Mouse (Mus musculus) mouse trophoblast stem cell (cell line): ENCODE measurements around the gene Cldn3.

Source experiments
- in situ Hi-C, 2 experiments: fragments of 300-500 bp; cut with MseI, MboI; formaldehyde crosslinking; loops; 2 replicates in 1 of 2; 3 replicates in 1 of 2; pipeline ENCODE4 v1.15.1; 2025

Cldn3 gene

GRCm38 (mm10) chr5:135001309-135001708 is 15.3 kb downstream of the Cldn3 start:
- in situ Hi-C loops: no loop called here

DNA sequence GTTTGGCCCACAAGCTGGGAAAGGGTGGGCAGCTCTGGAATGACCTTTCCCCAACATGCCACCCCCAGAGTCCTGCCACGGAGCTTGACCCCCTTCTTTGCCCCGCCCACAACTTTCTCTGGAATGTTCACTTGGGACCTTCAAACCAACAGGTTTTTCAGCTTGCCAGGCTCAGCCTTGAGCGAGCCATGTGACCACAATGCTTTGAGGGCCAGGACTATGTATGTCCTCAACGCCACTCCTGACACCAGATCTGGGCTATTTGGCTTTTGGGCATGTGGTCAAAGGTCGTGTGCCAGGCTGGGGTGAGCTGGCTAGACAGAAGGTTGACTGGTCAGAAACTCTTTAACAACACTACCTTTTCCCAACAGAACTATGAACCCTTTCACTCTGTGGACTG is 16.1 kb downstream of the Cldn3 start:
- in situ Hi-C loops: no loop called here

DNA sequence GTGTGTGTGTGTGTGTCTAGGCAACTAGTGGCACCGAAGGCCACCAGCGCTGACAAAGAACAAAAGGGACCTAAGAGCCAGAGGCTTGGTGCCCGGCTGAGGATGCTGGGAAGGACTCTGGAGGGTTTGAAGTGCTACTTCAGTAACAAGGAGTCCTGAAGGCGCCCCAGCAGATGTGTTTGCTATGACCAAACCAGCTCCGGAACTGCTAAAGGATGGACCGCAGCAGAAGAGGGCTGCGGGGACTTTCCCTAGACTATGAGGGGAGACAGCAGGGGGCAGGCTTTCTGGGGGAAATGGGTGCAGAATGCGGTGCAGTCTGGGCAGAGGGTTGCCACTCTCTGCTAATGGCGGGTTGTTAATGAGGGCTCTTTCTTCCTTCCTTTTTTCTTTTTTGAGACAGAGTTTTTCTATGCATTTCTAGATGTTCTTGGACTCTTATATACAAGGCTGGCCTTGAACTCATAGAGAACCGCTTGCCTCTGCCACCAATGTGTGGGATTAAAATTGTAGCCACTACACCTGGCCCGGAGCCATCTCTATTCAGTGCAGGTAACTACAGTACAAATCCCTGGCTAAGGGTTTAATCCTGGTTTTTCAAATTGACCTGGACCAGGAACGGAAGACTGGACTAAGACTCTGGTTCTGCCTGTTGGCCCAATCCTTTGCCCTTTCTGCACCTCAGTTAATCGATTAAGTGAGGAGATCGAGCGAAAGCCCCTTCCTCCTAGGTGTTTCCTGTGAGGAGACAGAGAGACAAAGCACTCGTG is 22.0 kb downstream of the Cldn3 start:
- in situ Hi-C loops: no loop called here

- in situ Hi-C loops: no loop called here
Measured at GRCm38 (mm10) chr5:135008671-135009589, 22.9 kb downstream of the Cldn3 start, which contains the start of gene Abhd11. Abhd11 (plus strand) TSS chr5:135009152.

- in situ Hi-C loops: loop anchor here in 1 of 2 experiments (10.0 kb wide), 1 partner anchor 95 kb away; no protein-coding TSS in a partner anchor
Measured at GRCm38 (mm10) chr5:135009590-135010319, 23.7 kb downstream of the Cldn3 start.

GRCm38 (mm10) chr5:135010320-135010709 is 24.3 kb downstream of the Cldn3 start:
- in situ Hi-C loops: loop anchor here in 1 of 2 experiments (10.0 kb wide), 1 partner anchor 94 kb away; no protein-coding TSS in a partner anchor

- in situ Hi-C loops: loop anchor here in 1 of 2 experiments (10.0 kb wide), 1 partner anchor 94 kb away; no protein-coding TSS in a partner anchor
Measured at GRCm38 (mm10) chr5:135010841-135011743, 25.1 kb downstream of the Cldn3 start.

DNA sequence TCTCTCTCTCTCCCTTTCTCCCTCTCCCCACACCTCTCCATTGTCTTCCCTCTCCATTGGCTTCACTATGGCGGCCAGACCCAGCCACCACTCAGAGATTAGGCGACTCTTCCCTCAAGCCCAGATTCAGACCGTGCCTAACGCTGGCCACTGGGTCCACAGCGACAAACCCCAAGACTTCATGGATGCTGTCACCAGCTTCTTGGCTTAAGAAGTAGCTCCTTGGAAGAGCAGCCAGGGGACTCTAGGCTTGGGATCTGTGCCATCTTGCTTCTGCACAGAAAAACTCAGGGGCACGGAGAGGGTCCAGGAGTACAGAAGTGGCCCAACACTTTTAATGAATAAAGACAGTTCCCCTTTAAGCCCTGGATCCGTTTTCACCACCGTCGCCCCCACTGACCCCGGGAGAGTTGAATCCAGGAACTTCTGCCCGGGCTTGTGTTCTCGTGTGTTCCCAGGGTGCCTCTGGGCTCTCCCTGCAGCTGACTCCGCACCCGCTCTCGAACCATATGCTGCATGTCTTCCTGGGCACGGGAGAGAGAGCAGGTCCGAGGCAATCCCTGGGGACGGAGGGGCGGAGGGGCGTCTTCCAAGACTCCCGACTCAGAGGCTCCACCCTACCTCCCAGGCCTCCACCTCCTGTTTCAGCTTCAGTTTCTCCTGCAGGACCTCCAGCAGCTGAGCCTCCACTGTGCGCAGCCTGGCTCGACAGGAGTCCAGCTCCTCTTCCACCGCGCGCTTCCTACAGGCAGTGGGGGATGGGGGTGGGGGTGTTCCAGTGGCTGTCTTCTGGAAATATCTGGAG is 26.0 kb downstream of the Cldn3 start:
- in situ Hi-C loops: loop anchor here in 1 of 2 experiments (10.0 kb wide), 1 partner anchor 93 kb away; no protein-coding TSS in a partner anchor

DNA sequence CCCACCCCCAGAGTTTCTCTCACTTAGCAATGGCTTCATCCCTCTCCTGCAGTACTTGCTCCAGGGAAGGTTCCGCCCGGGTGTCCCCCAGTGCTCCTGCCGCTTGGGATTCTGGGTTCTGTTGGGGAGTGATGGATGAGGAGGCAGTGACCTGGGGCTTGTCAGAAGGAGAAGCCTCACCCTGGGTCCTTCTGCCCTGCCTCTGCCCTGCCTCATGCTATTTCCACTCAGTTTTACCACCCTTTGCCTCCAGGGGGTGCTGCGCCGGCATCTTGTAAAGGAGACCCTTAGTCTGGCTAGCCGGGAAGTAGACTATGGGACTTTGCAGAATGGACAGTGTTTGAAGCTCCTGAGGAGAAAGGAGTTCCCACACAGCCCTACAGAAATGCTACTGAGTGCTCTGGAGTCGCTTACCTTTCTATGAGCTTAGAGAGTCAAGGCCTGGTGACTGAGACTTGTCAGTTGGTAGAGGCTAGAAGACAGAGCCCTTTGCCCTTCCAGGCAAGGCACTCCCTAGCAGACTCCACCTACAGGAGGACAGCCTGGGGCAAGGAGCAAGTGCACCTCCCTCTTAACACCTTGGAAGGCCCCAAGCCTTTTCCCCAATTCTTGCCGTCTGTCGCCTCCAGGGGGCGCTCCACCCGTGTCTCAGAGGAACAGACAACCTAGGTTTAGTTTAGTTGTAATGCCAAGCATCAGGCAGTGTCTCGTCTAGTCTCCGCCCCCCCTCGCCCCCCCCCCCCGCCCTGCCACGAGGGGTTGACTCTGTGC is 26.8 kb downstream of the Cldn3 start:
- in situ Hi-C loops: loop anchor here in 1 of 2 experiments (10.0 kb wide), 1 partner anchor 92 kb away; no protein-coding TSS in a partner anchor

- in situ Hi-C loops: loop anchor here in 1 of 2 experiments (10.0 kb wide), 1 partner anchor 89 kb away; no protein-coding TSS in a partner anchor
Measured at GRCm38 (mm10) chr5:135015497-135015896, 29.5 kb downstream of the Cldn3 start.

DNA sequence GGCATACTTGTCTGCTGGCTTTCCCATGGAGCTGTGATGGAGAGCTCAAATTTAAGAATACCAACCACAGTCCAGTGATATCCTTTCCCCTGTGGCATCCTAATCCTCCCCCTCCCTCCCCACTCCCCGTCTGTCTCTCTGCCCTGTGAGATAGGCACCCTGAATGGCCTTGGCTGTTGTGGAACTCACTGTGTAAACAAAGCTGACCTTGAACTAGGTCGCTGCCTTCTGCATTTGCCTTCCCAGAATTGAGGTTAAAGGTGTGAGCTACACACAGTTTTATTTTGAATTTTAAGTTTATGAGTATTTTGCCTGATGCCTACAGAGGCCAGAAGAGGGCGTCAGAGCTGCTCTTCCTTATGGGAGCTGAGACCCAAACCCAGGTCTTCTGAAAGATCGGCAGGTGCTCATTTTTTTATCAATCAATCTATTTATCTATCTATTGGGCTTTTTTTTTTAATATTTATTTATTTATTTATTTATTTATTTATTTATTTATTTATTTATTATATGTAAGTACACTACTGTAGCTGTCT is 30.3 kb downstream of the Cldn3 start:
- in situ Hi-C loops: loop anchor here in 1 of 2 experiments (10.0 kb wide), 1 partner anchor 89 kb away; no protein-coding TSS in a partner anchor

GRCm38 (mm10) chr5:135021814-135022213 is 35.8 kb downstream of the Cldn3 start:
- in situ Hi-C loops: no loop called here

- in situ Hi-C loops: no loop called here
Measured at GRCm38 (mm10) chr5:135023344-135024173, 37.5 kb downstream of the Cldn3 start, which contains the start of gene Stx1a. Stx1a (plus strand) TSS chr5:135023482.

- in situ Hi-C loops: no loop called here
Measured at GRCm38 (mm10) chr5:135024665-135025224, 38.7 kb downstream of the Cldn3 start.

- in situ Hi-C loops: no loop called here
Measured at GRCm38 (mm10) chr5:135025899-135026298, 39.9 kb downstream of the Cldn3 start.

DNA sequence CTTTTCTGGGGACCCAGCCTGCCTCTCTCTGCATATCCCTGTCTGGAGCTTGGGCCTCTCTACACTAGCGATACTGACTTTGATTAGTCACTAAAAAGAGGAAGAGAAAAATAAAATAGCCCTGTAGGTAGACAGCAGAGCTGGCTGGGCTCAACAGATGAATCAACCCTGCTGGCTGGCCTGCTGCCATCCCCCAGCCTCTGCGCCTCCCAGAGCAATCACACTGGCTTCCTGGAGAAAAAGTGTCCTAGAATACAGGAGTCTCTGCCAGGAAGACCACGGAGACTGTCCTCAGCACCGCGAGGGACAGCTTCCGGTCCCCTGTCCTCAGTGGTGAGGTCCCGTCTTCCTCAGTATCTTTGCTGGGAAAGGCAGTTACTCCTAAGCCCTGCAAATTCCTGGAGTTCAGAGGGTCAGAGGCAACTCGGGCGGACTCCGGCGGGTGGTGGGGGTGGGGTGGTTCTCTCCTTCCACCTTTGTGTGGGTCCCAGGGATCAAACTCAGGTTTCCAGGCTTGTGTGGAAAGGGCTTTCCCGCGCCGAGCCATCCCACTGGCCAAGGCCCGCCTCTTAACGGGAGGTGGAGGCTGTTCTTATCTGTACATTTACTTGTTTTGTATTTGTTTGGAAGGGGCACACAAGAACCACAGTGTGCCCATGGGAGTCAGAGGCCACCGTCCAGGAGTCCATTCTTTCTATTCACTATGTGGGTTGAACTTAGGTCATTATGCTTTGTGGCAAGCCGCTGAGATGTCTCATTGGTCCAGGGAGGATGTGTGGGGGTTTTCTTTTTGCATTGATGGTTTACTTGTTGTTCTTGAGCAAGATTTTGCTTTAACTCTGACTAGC is 43.2 kb downstream of the Cldn3 start:
- in situ Hi-C loops: no loop called here
